Mouse (Mus musculus) activated CD4-positive, CD25-positive, alpha-beta regulatory T cell, adult 9 weeks (primary cell): Measurements from ENCODE around the gene Ctr9. TPM values are rescaled to one million over a fixed set of nuclear protein-coding genes. Genes with fewer than 3 reads are reported as not detected.

ENCODE experiments used
- polyA plus RNA-seq: library from polyadenylated mRNA; unstranded; fragments of 100-300 nt; shearing (Covaris generic); gene quantifications from one replicate; pipeline ENCODE4 v1.2.1, GENCODE M21; 2017

Gene Ctr9
- polyA plus RNA-seq: 76.2 TPM

GRCm38 (mm10) chr7:111028281-111029045 lies at the start of gene Ctr9:
Gene Ctr9, plus strand, starts transcription at chr7:111028951.

GRCm38 (mm10) chr7:110982053-110982705 lies 46.6 kb upstream of the Ctr9 start, which contains the start of gene Mrvi1:
Gene Mrvi1, minus strand, starts transcription at chr7:110982461.

DNA sequence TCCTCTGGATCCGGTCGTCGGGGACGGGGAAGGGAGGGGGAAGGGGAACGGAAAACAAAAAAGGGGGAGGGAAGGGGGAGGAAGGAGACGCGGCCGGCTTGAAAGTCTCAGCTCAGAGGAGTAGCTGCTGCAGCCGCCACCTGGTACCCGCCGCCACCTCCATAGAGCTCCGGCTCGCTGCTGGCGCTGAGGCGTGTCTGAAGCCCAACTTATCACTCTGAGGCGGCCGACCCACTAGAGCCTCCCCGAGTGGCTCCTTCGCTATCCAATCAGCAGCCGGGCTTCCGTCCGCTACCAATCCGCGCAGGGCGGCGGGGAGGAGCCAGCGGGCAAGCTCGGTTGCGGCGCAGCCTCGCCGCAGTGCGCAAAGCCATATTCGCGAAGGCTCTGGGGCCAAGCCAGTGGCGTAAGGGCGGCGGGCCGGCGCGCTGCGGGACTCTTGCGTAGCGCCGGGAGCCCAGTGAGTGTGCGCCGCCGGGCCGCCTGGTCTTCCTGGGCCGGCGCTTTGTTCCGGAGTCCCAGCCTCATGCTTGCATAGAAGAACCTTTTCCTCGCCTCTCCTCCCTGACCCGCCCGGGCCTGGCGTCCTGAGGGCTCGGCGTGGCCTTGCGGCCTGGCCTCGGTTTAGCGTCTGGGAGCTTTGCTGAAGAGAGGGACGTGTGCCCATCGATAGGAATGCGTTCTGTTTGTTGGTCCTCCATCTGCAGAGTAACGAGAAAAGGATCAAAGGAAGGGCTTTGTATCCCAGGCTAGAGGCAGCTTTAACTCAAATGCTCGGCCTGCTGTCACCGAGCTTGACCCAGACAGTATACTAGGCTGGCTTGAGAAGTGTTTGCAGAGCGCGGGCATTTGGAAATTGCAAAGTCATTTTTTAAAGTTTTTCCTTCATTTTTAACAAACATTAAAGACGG lies 54.3 kb downstream of the Ctr9 start, which contains the start of gene Eif4g2:
TSS of gene Eif4g2 (minus strand) at position 209 of the 911 bp plus-strand sequence.

Other genes starting within 250 kb of the Ctr9 start
- 18.3 TPM for gene Rnf141, start 184.5 kb upstream of the Ctr9 start, polyA plus RNA-seq
- not detected for gene Lyve1, start 165.7 kb upstream of the Ctr9 start, polyA plus RNA-seq
- 1.5 TPM for gene Mrvi1, start 46.5 kb upstream of the Ctr9 start, polyA plus RNA-seq
- gene Eif4g2, start 54.1 kb downstream of the Ctr9 start, polyA plus RNA-seq: 1,014 TPM